Mouse (Mus musculus): ENCODE data around the gene Agtr2.
"Not testable (repeated sequence)": the region's sequence is repeated elsewhere in the genome, so short reads cannot be mapped to it uniquely, and the experiment has no call there.

The Agtr2 gene

DNA sequence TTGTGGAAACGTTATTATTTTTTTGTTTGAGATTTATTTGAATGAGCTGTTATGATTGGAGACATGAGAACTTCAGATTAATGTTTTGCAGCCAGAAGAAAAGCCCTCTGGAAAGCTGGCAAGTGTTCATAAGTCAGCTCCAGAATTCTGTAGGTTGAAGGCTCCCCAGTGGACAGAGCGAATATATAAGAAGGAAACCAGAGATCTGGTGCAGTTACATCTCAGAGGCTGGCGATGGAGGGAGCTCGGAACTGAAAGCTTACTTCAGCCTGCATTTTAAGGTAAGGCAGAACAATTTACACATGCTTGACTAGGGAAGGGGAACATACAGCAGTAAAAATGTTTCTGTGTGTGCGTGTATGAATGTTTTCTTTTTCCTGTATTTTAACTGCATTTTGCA is at the start of gene Agtr2:
Gene Agtr2 (plus strand): TSS at position 131 of the 400 bp plus-strand sequence.
- no peak for DNase-seq

DNA sequence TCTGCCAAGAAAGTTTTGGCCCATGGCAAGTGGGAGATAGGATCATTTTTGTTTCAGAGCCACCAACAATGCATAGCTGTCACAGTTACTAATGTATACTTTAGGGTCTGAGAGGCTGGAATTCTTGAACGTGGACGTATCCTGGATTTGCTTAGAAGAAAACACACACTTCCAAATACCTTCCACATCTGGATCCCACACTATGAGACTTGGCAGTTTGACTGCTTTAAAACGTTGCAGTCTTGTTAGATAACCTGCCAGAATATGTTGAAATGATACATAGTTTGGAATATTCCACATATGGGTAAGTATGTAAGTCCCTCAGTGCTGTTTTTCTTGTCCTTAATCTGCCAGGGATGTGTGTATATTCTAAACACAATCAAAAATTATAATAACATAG is 31.8 kb upstream of the Agtr2 start:
- no peak for DNase-seq

DNA sequence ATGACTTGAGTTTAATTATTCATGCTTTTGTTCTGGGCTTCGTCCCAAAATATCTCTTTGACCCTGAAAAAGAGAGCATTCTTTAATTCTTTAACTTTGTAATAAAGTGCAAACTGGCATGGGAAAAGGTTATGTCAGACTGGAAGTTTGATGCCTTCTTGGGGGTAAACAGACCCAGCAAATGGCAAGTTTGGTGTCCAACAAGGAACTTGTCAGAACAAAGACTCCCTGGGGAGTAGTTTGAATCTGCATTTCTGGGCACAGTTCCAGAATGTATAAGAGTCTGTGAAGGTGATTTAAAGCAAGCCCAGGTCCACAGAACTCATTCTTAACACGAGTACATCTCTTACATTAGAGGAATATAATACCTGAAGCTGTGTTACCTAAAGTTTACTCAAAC is 3.8 kb downstream of the Agtr2 start:
- no peak for DNase-seq

DNA sequence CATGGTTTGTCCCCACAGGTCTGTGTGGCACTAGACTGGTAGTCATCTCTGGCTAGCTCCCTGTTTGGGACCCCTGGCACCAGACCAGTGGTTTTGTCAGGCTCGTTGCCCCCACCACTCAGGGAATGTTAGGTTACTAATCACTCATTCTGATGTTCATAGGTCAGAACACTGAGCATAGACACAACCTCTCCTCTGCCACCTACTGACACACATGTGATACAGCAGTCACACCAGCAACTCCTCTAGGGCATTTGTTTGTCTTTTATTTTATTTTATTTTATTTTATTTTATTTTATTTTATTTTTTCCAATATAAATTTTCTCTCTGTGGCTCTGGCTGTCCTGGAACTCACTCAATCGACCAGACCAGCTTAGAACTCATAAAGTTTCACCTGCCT is 15.9 kb downstream of the Agtr2 start:
- DNase-seq: peak; percentile 1

DNA sequence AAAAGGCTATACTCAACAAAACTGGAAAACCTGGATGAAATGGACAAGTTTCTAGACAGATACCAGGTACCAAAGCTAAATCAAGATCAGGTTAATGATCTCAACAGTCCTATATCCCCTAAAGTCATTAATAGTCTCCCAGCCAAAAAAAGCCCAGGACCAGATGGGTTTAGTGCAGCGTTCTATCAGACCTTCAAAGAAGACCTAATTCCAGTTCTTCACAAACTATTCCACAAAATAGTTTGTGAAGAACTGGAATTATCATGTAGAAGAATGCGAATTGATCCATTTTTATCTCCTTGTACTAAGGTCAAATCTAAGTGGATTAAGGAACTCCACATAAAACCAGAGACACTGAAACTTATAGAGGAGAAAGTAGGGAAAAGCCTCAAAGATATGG is 23.0 kb downstream of the Agtr2 start:
- not testable (repeated sequence) for DNase-seq

DNA sequence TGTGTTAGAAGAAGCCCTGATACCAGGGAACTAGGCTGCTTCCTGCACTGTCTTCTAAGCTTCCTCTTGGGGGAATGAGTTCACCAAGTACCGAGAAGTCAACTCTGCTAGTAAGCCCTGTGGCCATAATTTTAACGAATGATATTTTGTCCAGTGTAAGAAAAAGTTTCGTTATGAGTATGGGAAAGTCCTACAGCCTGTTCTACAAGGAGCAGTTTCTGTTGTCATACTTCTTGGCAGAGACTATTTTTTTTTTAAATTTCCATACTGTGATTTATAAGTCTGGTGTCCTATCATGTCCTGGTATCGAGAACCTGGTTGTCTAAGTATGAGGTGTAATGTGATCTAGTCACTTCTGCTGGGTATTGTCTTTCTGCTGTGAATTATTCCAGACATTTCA is 38.2 kb downstream of the Agtr2 start:
- no peak for DNase-seq

All from lung, postnatal 10 days (tissue).